Mouse (Mus musculus): ENCODE results near the gene Gm813. TPM values are rescaled to one million over a fixed set of nuclear protein-coding genes. Genes with fewer than 3 reads are reported as not detected.

The Gm813 gene
- polyA plus RNA-seq, 2 experiments, result not detected

- 42% methylated on average over 3 of the region's 3 CpGs for WGBS
- H3K4me2 ChIP-seq (replicated peaks; ENCODE audit: low read depth, low read length, severe bottlenecking), result no peak overlapping the region
These were observed 3.8 kb downstream of the Gm813 start for GRCm38 (mm10) chr16:58612969-58613368.

GRCm38 (mm10) chr16:58607101-58607500 lies 9.7 kb downstream of the Gm813 start:
- DNase-seq (ENCODE audit: low spot score) (no peak), ATAC-seq (ENCODE audit: low FRiP score, low read depth) (no peak)
- 0 out of 2 replicates have a peak, but pooled peaks cover 2% of the 10 kb centered on the region for H3K9me3 ChIP-seq (ENCODE audit: control insufficient read depth, low read length)
- no peak overlapping the region for H3K9ac ChIP-seq (ENCODE audit: low read depth, low read length, severe bottlenecking)
- 28% methylated on average over 5 of the region's 5 CpGs for WGBS
- no peaks in the 10 kb centered on the region for H3K4me1 ChIP-seq (ENCODE audit: control insufficient read depth, insufficient read depth, low read length)
- H3K27me3 ChIP-seq (ENCODE audit: control insufficient read depth, insufficient read depth, low read length), result no peaks in the 10 kb centered on the region
- no peak for TF ChIP-seq POLR2A (IDR thresholded peaks at IDR 0.05; ENCODE audit: borderline replicate concordance, extremely low read depth, insufficient read depth, insufficient read length)
- no peak overlapping the region for H3K4me2 ChIP-seq (replicated peaks; ENCODE audit: low read depth, low read length, severe bottlenecking)
- no peak overlapping the region for H3K27ac ChIP-seq (replicated peaks; ENCODE audit: low read depth, low read length)
- no peak overlapping the region for H3K4me3 ChIP-seq (replicated peaks; ENCODE audit: low read length)
- no peaks in the 10 kb centered on the region for H3K36me3 ChIP-seq (ENCODE audit: control insufficient read depth, insufficient read depth, low read length)

More at GRCm38 (mm10) chr16:58612969-58613368, 3.8 kb downstream of the Gm813 start:
- Histone ChIP-seq H3K9ac (ENCODE audit: low read depth, low read length, severe bottlenecking) (no peak overlapping the region), H3K27ac (replicated peaks; ENCODE audit: low read depth, low read length) (no peak overlapping the region), H3K4me3 (replicated peaks; ENCODE audit: low read length) (no peak overlapping the region), H3K9me3 (ENCODE audit: control insufficient read depth, low read length) (no peaks in the 10 kb centered on the region), H3K4me1 (ENCODE audit: control insufficient read depth, insufficient read depth, low read length) (no peaks in the 10 kb centered on the region), H3K36me3 (ENCODE audit: control insufficient read depth, insufficient read depth, low read length) (no peaks in the 10 kb centered on the region), H3K27me3 (ENCODE audit: control insufficient read depth, insufficient read depth, low read length) (no peaks in the 10 kb centered on the region)
- no peak for ATAC-seq (ENCODE audit: low FRiP score, low read depth)
- TF ChIP-seq POLR2A (IDR thresholded peaks at IDR 0.05; ENCODE audit: borderline replicate concordance, extremely low read depth, insufficient read depth, insufficient read length), result no peak
- DNase-seq (ENCODE audit: low spot score), result no peak

- no peak overlapping the region for H3K4me2 ChIP-seq (replicated peaks; ENCODE audit: low read depth, low read length, severe bottlenecking)
- H3K4me1 ChIP-seq (ENCODE audit: control insufficient read depth, insufficient read depth, low read length), result no peaks in the 10 kb centered on the region
- H3K9me3 ChIP-seq (ENCODE audit: control insufficient read depth, low read length), result 0 out of 2 replicates have a peak, but pooled peaks cover 2% of the 10 kb centered on the region
- no peak for TF ChIP-seq POLR2A (IDR thresholded peaks at IDR 0.05; ENCODE audit: borderline replicate concordance, extremely low read depth, insufficient read depth, insufficient read length)
- H3K27me3 ChIP-seq (ENCODE audit: control insufficient read depth, insufficient read depth, low read length), result no peaks in the 10 kb centered on the region
- H3K9ac ChIP-seq (ENCODE audit: low read depth, low read length, severe bottlenecking), result no peak overlapping the region
- DNase-seq (ENCODE audit: low spot score) (no peak), ATAC-seq (ENCODE audit: low FRiP score, low read depth) (no peak)
- no peak overlapping the region for H3K4me3 ChIP-seq (replicated peaks; ENCODE audit: low read length)
- no peaks in the 10 kb centered on the region for H3K36me3 ChIP-seq (ENCODE audit: control insufficient read depth, insufficient read depth, low read length)
- H3K27ac ChIP-seq (replicated peaks; ENCODE audit: low read depth, low read length), result no peak overlapping the region
These were observed 12.1 kb downstream of the Gm813 start for GRCm38 (mm10) chr16:58604680-58605079.

- no peak overlapping the region for H3K27ac ChIP-seq (replicated peaks; ENCODE audit: low read depth, low read length)
- DNase-seq (ENCODE audit: low spot score), result no peak
- H3K36me3 ChIP-seq (ENCODE audit: control insufficient read depth, insufficient read depth, low read length), result no peaks in the 10 kb centered on the region
- TF ChIP-seq POLR2A (IDR thresholded peaks at IDR 0.05; ENCODE audit: borderline replicate concordance, extremely low read depth, insufficient read depth, insufficient read length), result no peak
- H3K4me3 ChIP-seq (replicated peaks; ENCODE audit: low read length), result no peak overlapping the region
- no peak for ATAC-seq (ENCODE audit: low FRiP score, low read depth)
- 72% methylated on average over 2 of the region's 2 CpGs for WGBS
- no peak overlapping the region for H3K9ac ChIP-seq (ENCODE audit: low read depth, low read length, severe bottlenecking)
- H3K27me3 ChIP-seq (ENCODE audit: control insufficient read depth, insufficient read depth, low read length), result no peaks in the 10 kb centered on the region
- H3K4me1 ChIP-seq (ENCODE audit: control insufficient read depth, insufficient read depth, low read length), result no peaks in the 10 kb centered on the region
- no peak overlapping the region for H3K4me2 ChIP-seq (replicated peaks; ENCODE audit: low read depth, low read length, severe bottlenecking)
- H3K9me3 ChIP-seq (ENCODE audit: control insufficient read depth, low read length), result 0 out of 2 replicates have a peak, but pooled peaks cover 2% of the 10 kb centered on the region
These were observed 12.9 kb downstream of the Gm813 start for GRCm38 (mm10) chr16:58603831-58604230.

- Histone ChIP-seq H3K27ac (replicated peaks; ENCODE audit: low read depth, low read length) (no peak overlapping the region), H3K4me3 (replicated peaks; ENCODE audit: low read length) (no peak overlapping the region), H3K27me3 (ENCODE audit: control insufficient read depth, insufficient read depth, low read length) (no peaks in the 10 kb centered on the region), H3K9me3 (ENCODE audit: control insufficient read depth, low read length) (0 out of 2 replicates have a peak, but pooled peaks cover 2% of the 10 kb centered on the region), H3K36me3 (ENCODE audit: control insufficient read depth, insufficient read depth, low read length) (no peaks in the 10 kb centered on the region), H3K4me1 (ENCODE audit: control insufficient read depth, insufficient read depth, low read length) (no peaks in the 10 kb centered on the region), H3K4me2 (replicated peaks; ENCODE audit: low read depth, low read length, severe bottlenecking) (no peak overlapping the region), H3K9ac (ENCODE audit: low read depth, low read length, severe bottlenecking) (no peak overlapping the region)
- WGBS, result 96% methylated on average over 6 of the region's 6 CpGs
- TF ChIP-seq POLR2A (IDR thresholded peaks at IDR 0.05; ENCODE audit: borderline replicate concordance, extremely low read depth, insufficient read depth, insufficient read length), result no peak
- DNase-seq (ENCODE audit: low spot score) (no peak), ATAC-seq (ENCODE audit: low FRiP score, low read depth) (no peak)
These were observed 15.9 kb downstream of the Gm813 start for GRCm38 (mm10) chr16:58600846-58601245.

- Histone ChIP-seq H3K9me3 (ENCODE audit: control insufficient read depth, low read length) (no peaks in the 10 kb centered on the region), H3K27me3 (ENCODE audit: control insufficient read depth, insufficient read depth, low read length) (no peaks in the 10 kb centered on the region), H3K4me2 (replicated peaks; ENCODE audit: low read depth, low read length, severe bottlenecking) (no peak overlapping the region), H3K27ac (replicated peaks; ENCODE audit: low read depth, low read length) (no peak overlapping the region), H3K4me1 (ENCODE audit: control insufficient read depth, insufficient read depth, low read length) (no peaks in the 10 kb centered on the region), H3K4me3 (replicated peaks; ENCODE audit: low read length) (no peak overlapping the region), H3K9ac (ENCODE audit: low read depth, low read length, severe bottlenecking) (no peak overlapping the region), H3K36me3 (ENCODE audit: control insufficient read depth, insufficient read depth, low read length) (no peaks in the 10 kb centered on the region)
- TF ChIP-seq POLR2A (IDR thresholded peaks at IDR 0.05; ENCODE audit: borderline replicate concordance, extremely low read depth, insufficient read depth, insufficient read length), result no peak
- ATAC-seq (ENCODE audit: low FRiP score, low read depth) (no peak), DNase-seq (ENCODE audit: low spot score) (no peak)
- 67% methylated on average over 3 of the region's 3 CpGs for WGBS
These were observed 25.5 kb downstream of the Gm813 start for GRCm38 (mm10) chr16:58591299-58591698.
